17 mouse cellular contexts compared by ENCODE assay signal in the genomic region with DNA sequence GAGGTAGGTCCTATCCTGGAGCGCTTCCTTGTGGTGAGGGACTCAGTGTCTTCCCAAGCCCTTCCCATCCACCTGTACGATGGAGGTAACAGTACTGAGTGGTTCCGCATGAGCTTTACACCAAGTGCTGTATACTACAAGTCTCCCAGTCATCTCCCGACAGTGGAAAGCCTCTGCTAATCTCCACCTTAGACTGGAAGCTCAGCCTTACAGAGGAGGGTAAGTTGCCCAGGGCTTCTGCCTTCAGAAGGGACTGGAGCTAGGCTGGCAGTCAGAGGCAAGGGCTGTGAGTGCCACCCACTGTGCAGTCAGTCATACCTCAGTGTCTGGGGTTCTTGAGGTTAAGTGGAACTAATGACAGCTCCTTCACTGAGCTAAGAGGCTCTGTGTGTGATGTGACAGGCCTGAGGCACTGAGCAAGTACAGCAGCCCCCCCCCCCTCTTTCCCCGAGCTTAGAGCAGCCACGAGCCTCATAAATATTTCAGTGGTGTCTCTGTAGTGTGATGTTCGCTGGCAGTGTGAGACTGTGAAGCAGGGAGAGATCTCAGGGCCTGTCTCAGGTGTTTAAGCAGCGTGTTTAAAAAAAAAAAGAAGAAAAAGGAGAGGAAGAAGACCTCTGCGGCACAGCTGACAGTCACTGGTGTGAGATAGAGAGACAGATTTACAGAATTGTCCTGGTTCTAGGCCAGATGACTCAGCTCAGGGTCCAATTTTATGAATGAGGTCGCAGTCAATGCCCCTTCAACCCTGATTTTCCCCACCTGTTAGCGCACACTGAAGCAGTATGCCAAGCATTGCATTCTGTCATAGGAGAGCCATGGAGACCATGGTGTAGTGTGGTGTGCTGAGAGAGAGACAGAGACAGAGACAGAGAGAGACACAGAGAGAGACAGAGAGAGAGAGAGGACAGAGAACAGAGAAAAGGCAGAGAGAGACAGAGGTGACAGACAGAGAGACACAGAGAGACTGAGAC. TPM values are rescaled to one million over a fixed set of nuclear protein-coding genes. Genes with fewer than 3 reads are reported as not detected.
DNase-seq lines count a peak whose midpoint lies in the region; ATAC-seq and TF ChIP-seq lines count a peak whose summit lies in the region.
"Had no signal": no experiment of that assay in that cellular context is flagged by ENCODE, and none has a peak within 500 bp of the region (broad histone marks: within the 10 kb centered on the region; RNA-seq: fewer than 3 reads in every experiment).

No protein-coding gene starts in this region.

- H3K9ac ChIP-seq in forebrain, embryonic 12.5 days, result no peak overlapping the region
- H3K9ac ChIP-seq in hindbrain, embryonic 13.5 days, result peak overlapping the region; percentile 46
- 0 out of 2 replicates have a peak overlapping the region, but pooled peaks have one; percentile 6 for H3K9ac ChIP-seq in midbrain, embryonic 16.5 days (ENCODE audit: low read depth, low read length)
- H3K9ac ChIP-seq: liver, embryonic 14.5 days had no signal

- H3K4me2 ChIP-seq in forebrain, embryonic 12.5 days, result no peak overlapping the region
- no peak overlapping the region for H3K4me2 ChIP-seq in hindbrain, embryonic 13.5 days
- no peak overlapping the region for H3K4me2 ChIP-seq in midbrain, embryonic 16.5 days (ENCODE audit: low read length)

- H3K36me3 ChIP-seq in forebrain, embryonic 12.5 days (replicated peaks), result no peaks in the 10 kb centered on the region
- no peaks in the 10 kb centered on the region for H3K36me3 ChIP-seq in forebrain, embryonic 10.5 days (replicated peaks)
- no peaks in the 10 kb centered on the region for H3K36me3 ChIP-seq in hindbrain, embryonic 13.5 days
- H3K36me3 ChIP-seq in midbrain, embryonic 16.5 days (ENCODE audit: control insufficient read depth, insufficient read depth, low read length), result no peaks in the 10 kb centered on the region
- H3K36me3 ChIP-seq: embryonic facial prominence, embryonic 10.5 days had no signal

- no peaks in the 10 kb centered on the region for H3K9me3 ChIP-seq in forebrain, embryonic 12.5 days
- no peaks in the 10 kb centered on the region for H3K9me3 ChIP-seq in forebrain, embryonic 10.5 days
- H3K9me3 ChIP-seq in hindbrain, embryonic 13.5 days, result no peaks in the 10 kb centered on the region
- no peaks in the 10 kb centered on the region for H3K9me3 ChIP-seq in midbrain, embryonic 16.5 days (replicated peaks; ENCODE audit: control insufficient read depth, low read length, poor library complexity, severe bottlenecking)
- H3K9me3 ChIP-seq: embryonic facial prominence, embryonic 10.5 days; megakaryocyte, embryonic 14.5 days had no signal

- no peak for TF ChIP-seq CTCF in brain, embryonic 14.5 days (IDR thresholded peaks at IDR 0.05; ENCODE audit: borderline replicate concordance, extremely low read depth, insufficient read depth, insufficient read length)

- no peak for DNase-seq in forebrain, embryonic 10.5 days (ENCODE audit: extremely low spot score, low spot score)
- peak; percentile 88 for DNase-seq in brain, embryonic 14.5 days (ENCODE audit: low read depth)
- no peak for DNase-seq in ovary, postnatal 36 days (ENCODE audit: low spot score)
- DNase-seq in thymus, postnatal 10 days (ENCODE audit: low spot score in 2 of 2), result no peak
- DNase-seq in frontal cortex, adult 2 months (ENCODE audit: extremely low spot score in 1 of 2, low spot score in 1 of 2), result no peak
- DNase-seq: B cell, adult 2 months; cerebellum, adult 2 months; heart, adult 2 months; heart, postnatal 10 days; kidney, postnatal 25 days had no signal

- H3K27me3 ChIP-seq in forebrain, embryonic 12.5 days, result peaks cover 4% of the 10 kb centered on the region; the same call in 1 of the 2 replicates
- H3K27me3 ChIP-seq in forebrain, embryonic 10.5 days (ENCODE audit: poor library complexity, severe bottlenecking), result 0 out of 2 replicates have a peak, but pooled peaks cover 6% of the 10 kb centered on the region
- H3K27me3 ChIP-seq in hindbrain, embryonic 13.5 days, result no peaks in the 10 kb centered on the region
- H3K27me3 ChIP-seq in midbrain, embryonic 16.5 days (ENCODE audit: control insufficient read depth, insufficient read depth, low read depth, low read length), result no peaks in the 10 kb centered on the region

- peak overlapping the region; percentile 13; the same call in 1 of the 2 replicates for H3K27ac ChIP-seq in forebrain, embryonic 12.5 days
- H3K27ac ChIP-seq in forebrain, embryonic 10.5 days, result no peak overlapping the region
- H3K27ac ChIP-seq in hindbrain, embryonic 13.5 days, result peak overlapping the region; percentile 72
- H3K27ac ChIP-seq in midbrain, embryonic 16.5 days (ENCODE audit: low read length), result peak overlapping the region; percentile 48
- H3K27ac ChIP-seq: embryonic facial prominence, embryonic 10.5 days; heart, adult 2 months; liver, embryonic 14.5 days had no signal

- H3K4me1 ChIP-seq in forebrain, embryonic 12.5 days, result peaks cover 12% of the 10 kb centered on the region
- H3K4me1 ChIP-seq in forebrain, embryonic 10.5 days, result peaks cover 10% of the 10 kb centered on the region
- H3K4me1 ChIP-seq in hindbrain, embryonic 13.5 days (replicated peaks), result peaks cover 15% of the 10 kb centered on the region
- peaks cover 10% of the 10 kb centered on the region for H3K4me1 ChIP-seq in midbrain, embryonic 16.5 days (ENCODE audit: control insufficient read depth, insufficient read depth, low read length)
- H3K4me1 ChIP-seq: megakaryocyte, embryonic 14.5 days had no signal

- no peak for TF ChIP-seq POLR2A in brain, embryonic 14.5 days (IDR thresholded peaks at IDR 0.05; ENCODE audit: borderline replicate concordance, extremely low read depth, insufficient read depth, insufficient read length, poor library complexity, severe bottlenecking)

- WGBS in forebrain, embryonic 12.5 days, result 52% methylated on average over 11 of the region's 11 CpGs
- WGBS in forebrain, embryonic 10.5 days, result 69% methylated on average over 11 of the region's 11 CpGs
- WGBS in hindbrain, embryonic 13.5 days, result 48% methylated on average over 11 of the region's 11 CpGs
- 44% methylated on average over 11 of the region's 11 CpGs for WGBS in midbrain, embryonic 16.5 days

- peak; percentile 74; the same call in 1 of the 2 replicates for ATAC-seq in forebrain, embryonic 12.5 days (ENCODE audit: low FRiP score)
- peak; percentile 65; the same call in 1 of the 2 replicates for ATAC-seq in hindbrain, embryonic 13.5 days (ENCODE audit: low FRiP score)
- peak; percentile 92 for ATAC-seq in midbrain, embryonic 16.5 days
- ATAC-seq: intestine, embryonic 16.5 days had no signal

- H3K4me3 ChIP-seq in forebrain, embryonic 12.5 days (replicated peaks), result no peak overlapping the region
- H3K4me3 ChIP-seq in forebrain, embryonic 10.5 days, result no peak overlapping the region
- H3K4me3 ChIP-seq in hindbrain, embryonic 13.5 days, result no peak overlapping the region
- no peak overlapping the region for H3K4me3 ChIP-seq in midbrain, embryonic 16.5 days (ENCODE audit: low read depth, low read length)
- H3K4me3 ChIP-seq: embryonic facial prominence, embryonic 10.5 days; heart, adult 2 months; megakaryocyte, embryonic 14.5 days had no signal

RNA-seq across cellular contexts. Expression of a gene that starts 9.2 kb away (rescaled TPM):
- polyA plus RNA-seq in forebrain, embryonic 12.5 days (2016; fragmentation: Nextera tagmentation; extraction: Ambion mirVana), result 1.6 and 1.9 TPM in 2 replicates
- 0.32 and 0.44 TPM in 2 replicates for polyA plus RNA-seq in forebrain, embryonic 10.5 days (2016; fragmentation: Nextera tagmentation; extraction: Ambion mirVana)
- polyA plus RNA-seq in brain, embryonic 14.5 days (2012; rRNA removed), result 8.3 and 15.7 TPM in 2 replicates
- polyA plus RNA-seq in hindbrain, embryonic 13.5 days (2015; fragmentation: Nextera tagmentation; extraction: Ambion mirVana), result 16.5 and 16.6 TPM in 2 replicates
- 50.3 and 65.8 TPM in 2 replicates for polyA plus RNA-seq in midbrain, embryonic 16.5 days (2015; fragmentation: Nextera tagmentation; extraction: Ambion mirVana)
- 161 and 168 TPM in 2 replicates for polyA plus RNA-seq in frontal cortex, adult 2 months (2012; rRNA removed)
- polyA plus RNA-seq: liver, embryonic 14.5 days had no signal

RNA-seq across cellular contexts. Expression of a gene that starts 41.7 kb away (rescaled TPM):
- polyA plus RNA-seq in forebrain, embryonic 12.5 days (2016; fragmentation: Nextera tagmentation; extraction: Ambion mirVana), result not detected in 2 replicates
- not detected in 2 replicates for polyA plus RNA-seq in forebrain, embryonic 10.5 days (2016; fragmentation: Nextera tagmentation; extraction: Ambion mirVana)
- polyA plus RNA-seq in brain, embryonic 14.5 days (2012; rRNA removed), result 0.07 and 0.08 TPM in 2 replicates
- not detected in 2 replicates for polyA plus RNA-seq in hindbrain, embryonic 13.5 days (2015; fragmentation: Nextera tagmentation; extraction: Ambion mirVana)
- not detected in 2 replicates for polyA plus RNA-seq in midbrain, embryonic 16.5 days (2015; fragmentation: Nextera tagmentation; extraction: Ambion mirVana)
- polyA plus RNA-seq in frontal cortex, adult 2 months (2012; rRNA removed), result 0.08 and 0.20 TPM in 2 replicates
- polyA plus RNA-seq: embryonic facial prominence, embryonic 10.5 days; intestine, embryonic 16.5 days; liver, embryonic 14.5 days had no signal

RNA-seq across cellular contexts. Expression of a gene that starts 53.4 kb away (rescaled TPM):
- 0.22 and 0.69 TPM in 2 replicates for polyA plus RNA-seq in forebrain, embryonic 12.5 days (2016; fragmentation: Nextera tagmentation; extraction: Ambion mirVana)
- polyA plus RNA-seq in forebrain, embryonic 10.5 days (2016; fragmentation: Nextera tagmentation; extraction: Ambion mirVana), result not detected in 2 replicates
- 1.1 and 1.7 TPM in 2 replicates for polyA plus RNA-seq in brain, embryonic 14.5 days (2012; rRNA removed)
- polyA plus RNA-seq in hindbrain, embryonic 13.5 days (2015; fragmentation: Nextera tagmentation; extraction: Ambion mirVana), result 2.1 and 2.5 TPM in 2 replicates
- 0.97 and 1.1 TPM in 2 replicates for polyA plus RNA-seq in midbrain, embryonic 16.5 days (2015; fragmentation: Nextera tagmentation; extraction: Ambion mirVana)
- 1.2 and 1.5 TPM in 2 replicates for polyA plus RNA-seq in frontal cortex, adult 2 months (2012; rRNA removed)
- polyA plus RNA-seq: embryonic facial prominence, embryonic 10.5 days had no signal
